Mouse (Mus musculus) E14TG2a.4 (cell line): ENCODE results near the gene Rab35.

ENCODE experiments used
- H3K27me3 ChIP-seq: 2 replicates; pipeline ENCODE4 v1.6.1; 2014; ENCODE audit warnings: low read length, control low read depth; ENCODE audit not compliant: insufficient read depth
- H3K36me3 ChIP-seq: 2 replicates; pipeline ENCODE4 v1.6.1; 2014; ENCODE audit warnings: low read length, control low read depth; ENCODE audit not compliant: insufficient read depth
- H3K4me1 ChIP-seq: replicated peaks from 2 replicates; pipeline ENCODE4 v1.6.1; 2014; ENCODE audit warnings: low read depth, low read length, control low read depth
- H3K4me3 ChIP-seq: replicated peaks from 2 replicates; pipeline ENCODE4 v1.5.1; 2014; ENCODE audit warnings: mild to moderate bottlenecking, low read length
- H3K9me3 ChIP-seq: 2 replicates; pipeline ENCODE4 v1.6.1; 2014; ENCODE audit warnings: low read length, control low read depth
- CTCF ChIP-seq: conservative IDR thresholded peaks from 2 replicates; pipeline ENCODE4 v1.5.1; 2014; ENCODE audit warnings: low read length
- NANOG ChIP-seq: IDR thresholded peaks from 2 replicates; pipeline ENCODE4 v1.6.1; 2014; ENCODE audit warnings: borderline replicate concordance, low read length, mixed read lengths
- POU5F1 ChIP-seq: IDR thresholded peaks from 2 replicates; pipeline ENCODE4 v1.6.1; 2014; ENCODE audit warnings: low read length, borderline replicate concordance

Rab35 gene

DNA sequence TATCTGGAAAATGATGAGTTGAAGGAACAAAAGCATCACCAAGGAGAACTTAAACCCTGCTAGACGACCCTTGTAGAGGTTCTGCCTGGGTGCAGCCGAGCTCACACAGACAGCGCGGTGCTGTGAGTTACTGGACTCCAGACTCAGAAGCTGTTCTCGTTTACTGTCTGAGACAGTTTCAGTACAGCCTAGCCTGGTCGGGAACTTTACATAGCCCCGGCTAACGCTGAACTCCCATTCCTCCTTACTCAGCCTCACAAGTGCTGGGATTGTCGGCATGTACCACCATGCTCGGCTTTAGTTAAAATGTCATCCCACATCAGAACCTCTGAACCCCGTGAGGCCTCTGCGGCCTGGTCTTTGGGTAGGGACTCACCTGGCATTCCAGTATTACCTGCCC lies 37.3 kb downstream of the Rab35 start:
- Histone ChIP-seq H3K4me3 (no peak overlapping the region), H3K4me1 (peaks cover 16% of the 10 kb centered on the region), H3K36me3 (peaks cover 44% of the 10 kb centered on the region), H3K27me3 (no peaks in the 10 kb centered on the region), H3K9me3 (no peaks in the 10 kb centered on the region)
- TF ChIP-seq POU5F1 = no peak
- no peak for TF ChIP-seq CTCF
- no peak for TF ChIP-seq NANOG

DNA sequence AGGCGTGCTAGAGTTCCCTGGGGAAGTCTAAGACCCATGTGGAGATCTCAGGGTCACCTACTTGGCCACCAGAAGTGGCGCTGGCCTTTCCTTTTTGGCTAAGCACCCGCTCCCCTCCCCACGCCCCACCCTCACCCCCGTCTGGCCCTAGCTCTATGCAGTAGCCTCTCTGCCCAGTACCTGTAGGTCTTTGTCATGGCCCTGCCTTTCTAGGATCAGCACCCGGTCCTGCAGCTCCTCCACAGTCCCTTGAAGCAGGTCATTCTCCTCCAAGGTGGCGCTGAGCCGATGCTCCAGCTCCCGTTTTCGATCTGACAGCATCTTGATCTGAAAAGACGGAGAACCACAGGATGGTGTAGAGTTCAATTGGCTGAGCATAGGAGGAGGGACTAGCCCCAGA lies 38.3 kb downstream of the Rab35 start:
- Histone ChIP-seq H3K36me3 (peaks cover 41% of the 10 kb centered on the region), H3K9me3 (no peaks in the 10 kb centered on the region)
- TF ChIP-seq CTCF (no peak), NANOG (no peak), POU5F1 (no peak)

DNA sequence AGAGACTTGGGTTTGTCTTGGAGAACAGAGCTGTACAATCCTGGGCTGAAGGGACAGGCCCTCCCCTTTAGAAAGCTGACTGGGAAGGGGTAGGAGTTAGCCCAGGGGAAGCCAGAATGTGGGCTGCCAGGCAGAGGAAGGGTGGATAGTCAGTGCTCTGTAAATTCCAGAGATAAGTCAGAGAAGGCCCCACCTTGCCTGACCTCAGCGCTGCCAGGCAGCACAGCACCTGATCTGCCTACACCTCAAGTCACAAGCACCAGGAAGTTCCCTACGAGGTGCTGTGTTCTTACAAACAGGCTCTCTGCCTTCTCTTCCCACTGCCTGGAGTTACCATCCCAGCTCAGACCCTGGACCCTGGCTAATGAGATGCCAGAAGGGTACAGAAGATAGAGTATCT lies 38.7 kb downstream of the Rab35 start:
- no peak overlapping the region for H3K4me3 ChIP-seq
- H3K4me1 ChIP-seq = peaks cover 16% of the 10 kb centered on the region
- H3K36me3 ChIP-seq = peaks cover 41% of the 10 kb centered on the region
- TF ChIP-seq NANOG (no peak), POU5F1 (no peak), CTCF (no peak)
- H3K9me3 ChIP-seq = no peaks in the 10 kb centered on the region
- no peaks in the 10 kb centered on the region for H3K27me3 ChIP-seq

More for the DNA sequence above, 38.3 kb downstream of the Rab35 start:
- Histone ChIP-seq H3K4me1 (peaks cover 16% of the 10 kb centered on the region), H3K4me3 (no peak overlapping the region), H3K27me3 (no peaks in the 10 kb centered on the region)

DNA sequence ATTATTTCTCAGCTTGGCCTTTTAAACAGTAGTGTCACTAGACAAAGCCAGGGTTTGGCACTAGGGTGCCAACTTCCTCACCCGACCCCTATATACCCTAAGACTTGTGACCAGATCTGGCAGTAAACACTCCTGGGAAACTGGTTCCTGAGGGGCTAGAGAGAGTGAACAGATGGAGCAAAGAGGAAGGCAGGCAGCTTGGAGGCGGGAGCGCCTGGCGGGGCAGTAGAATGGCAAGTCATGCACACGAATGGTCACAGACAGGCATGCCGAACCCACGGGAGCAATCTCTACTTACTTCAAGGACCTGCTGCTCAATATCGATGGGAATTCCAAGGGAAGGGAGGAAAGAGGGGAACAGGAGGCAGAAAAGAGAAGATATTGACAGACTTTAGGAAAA lies 40.1 kb downstream of the Rab35 start:
- Histone ChIP-seq H3K9me3 (no peaks in the 10 kb centered on the region), H3K36me3 (peaks cover 41% of the 10 kb centered on the region), H3K4me3 (no peak overlapping the region), H3K27me3 (no peaks in the 10 kb centered on the region), H3K4me1 (peaks cover 11% of the 10 kb centered on the region)
- TF ChIP-seq CTCF (no peak), POU5F1 (no peak), NANOG (no peak)

DNA sequence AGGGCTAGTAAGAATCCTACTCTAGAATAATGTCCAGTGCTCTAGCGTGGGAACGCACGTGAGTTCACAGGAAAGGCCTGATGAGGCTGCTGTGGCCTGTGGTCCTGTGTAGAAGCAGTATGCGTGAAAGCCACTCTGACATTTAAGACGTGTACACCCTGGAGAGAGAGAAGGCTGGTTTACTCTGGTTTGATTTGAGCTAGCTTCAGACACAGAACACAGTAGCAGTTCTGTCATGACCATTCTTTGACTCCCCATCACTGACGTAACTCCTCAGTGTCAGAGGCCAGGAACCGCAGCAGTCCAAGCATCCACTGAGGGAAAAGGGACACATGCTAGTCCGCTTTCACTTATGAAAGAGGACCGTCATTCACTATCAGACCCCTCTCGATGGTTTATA lies 53.4 kb downstream of the Rab35 start:
- H3K9me3 ChIP-seq = no peaks in the 10 kb centered on the region
- TF ChIP-seq POU5F1 (no peak), CTCF (no peak), NANOG (no peak)

DNA sequence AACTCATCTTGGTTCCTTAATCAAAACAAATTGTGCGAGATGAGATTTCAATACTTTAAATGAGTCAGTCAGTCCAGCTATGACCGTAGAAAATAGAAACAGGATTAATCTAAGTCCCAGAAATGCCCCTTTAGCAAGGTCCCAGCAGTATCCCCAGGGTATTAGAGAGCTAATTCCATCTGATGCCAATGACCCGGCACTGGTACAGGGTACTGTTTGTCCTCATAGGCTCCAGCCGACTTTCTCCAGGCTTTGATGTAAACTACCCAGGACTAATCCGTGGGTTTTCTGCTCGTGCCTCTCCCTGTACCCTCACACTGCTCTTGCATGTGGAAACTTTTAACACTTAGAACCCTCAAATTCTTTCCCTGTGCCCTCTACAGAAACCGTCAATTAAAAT lies 55.0 kb downstream of the Rab35 start:
- Histone ChIP-seq H3K9me3 (no peaks in the 10 kb centered on the region), H3K27me3 (no peaks in the 10 kb centered on the region), H3K36me3 (no peaks in the 10 kb centered on the region), H3K4me3 (no peak overlapping the region), H3K4me1 (no peaks in the 10 kb centered on the region)
- TF ChIP-seq CTCF (no peak), POU5F1 (no peak), NANOG (no peak)

More for the DNA sequence above, 53.4 kb downstream of the Rab35 start:
- H3K36me3 ChIP-seq = no peaks in the 10 kb centered on the region
- no peak overlapping the region for H3K4me3 ChIP-seq
- H3K27me3 ChIP-seq = no peaks in the 10 kb centered on the region
- H3K4me1 ChIP-seq = no peaks in the 10 kb centered on the region

DNA sequence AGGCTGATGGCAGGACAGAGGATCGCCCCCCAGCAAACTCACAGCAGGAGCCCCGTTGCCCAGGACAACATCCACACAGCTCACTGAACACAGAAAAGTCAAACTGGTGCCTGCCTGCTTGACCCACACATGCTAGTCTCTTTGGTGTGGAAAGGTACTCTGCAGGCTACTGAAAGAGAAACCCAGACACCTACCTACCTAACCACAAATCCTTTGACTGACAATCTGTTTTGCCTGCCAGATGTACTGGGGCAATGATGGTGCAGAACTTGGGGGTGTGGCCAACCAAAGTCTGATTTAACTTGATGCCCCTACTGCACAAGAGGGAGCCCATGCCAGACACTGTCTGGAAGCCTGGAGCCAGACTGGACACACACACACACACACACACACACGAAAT lies 61.6 kb downstream of the Rab35 start:
- no peak overlapping the region for H3K4me3 ChIP-seq
- H3K9me3 ChIP-seq = no peaks in the 10 kb centered on the region
- no peaks in the 10 kb centered on the region for H3K36me3 ChIP-seq
- peaks cover 56% of the 10 kb centered on the region for H3K4me1 ChIP-seq
- no peak for TF ChIP-seq POU5F1
- TF ChIP-seq CTCF = no peak
- TF ChIP-seq NANOG = no peak
- H3K27me3 ChIP-seq = no peaks in the 10 kb centered on the region

DNA sequence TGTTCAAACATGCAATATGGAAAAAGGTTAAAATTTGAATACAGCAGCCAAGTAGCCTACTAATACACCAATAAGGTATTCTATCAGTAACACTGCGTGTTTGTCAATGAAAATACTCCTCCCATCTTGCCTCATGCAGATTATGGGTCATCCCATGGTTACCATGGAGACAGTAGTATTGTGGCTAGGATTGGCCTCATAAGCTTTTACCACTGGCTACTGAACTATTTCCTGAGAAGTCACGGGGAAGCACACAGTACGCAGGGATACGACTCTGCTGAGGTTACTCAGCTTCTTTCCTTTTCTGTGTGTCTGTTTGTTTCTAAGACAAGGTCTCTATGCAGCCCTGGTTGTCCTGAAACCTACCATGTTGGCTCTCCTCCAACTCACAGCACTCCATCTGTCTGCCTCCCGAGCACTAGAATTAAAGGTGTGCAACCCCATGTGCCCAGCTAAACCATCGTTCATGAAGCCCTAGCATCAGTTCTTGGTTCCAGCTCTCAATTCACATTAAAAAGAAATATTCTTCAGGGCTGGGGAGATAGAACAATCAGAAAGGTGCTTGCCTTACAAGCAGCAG lies 63.6 kb downstream of the Rab35 start:
- Histone ChIP-seq H3K36me3 (no peaks in the 10 kb centered on the region), H3K4me3 (no peak overlapping the region), H3K9me3 (no peaks in the 10 kb centered on the region), H3K27me3 (no peaks in the 10 kb centered on the region), H3K4me1 (peaks cover 61% of the 10 kb centered on the region)
- no peak for TF ChIP-seq NANOG
- no peak for TF ChIP-seq POU5F1
- no peak for TF ChIP-seq CTCF

DNA sequence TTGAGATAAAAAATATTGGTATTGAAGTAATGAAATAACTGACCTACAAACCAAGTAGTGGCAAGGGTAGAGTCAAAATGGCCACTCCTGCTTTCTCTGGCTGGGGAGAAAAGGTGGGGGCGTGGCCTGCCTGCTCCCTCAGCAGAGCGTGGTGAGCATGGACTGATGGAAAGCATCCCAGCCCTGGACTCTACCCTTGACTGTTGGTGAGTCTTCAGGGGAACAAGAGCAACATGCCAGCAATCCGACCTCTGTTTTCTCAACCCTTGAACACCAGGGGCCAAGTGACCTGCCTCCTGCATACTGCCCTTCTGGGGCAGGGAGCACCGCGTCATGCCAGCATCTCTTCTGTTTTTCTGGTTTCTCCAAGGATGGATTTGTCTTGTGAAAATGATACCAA lies 65.1 kb downstream of the Rab35 start:
- TF ChIP-seq CTCF (no peak), POU5F1 (no peak), NANOG (no peak)
- Histone ChIP-seq H3K4me3 (no peak overlapping the region), H3K27me3 (no peaks in the 10 kb centered on the region), H3K36me3 (no peaks in the 10 kb centered on the region), H3K9me3 (no peaks in the 10 kb centered on the region), H3K4me1 (peaks cover 70% of the 10 kb centered on the region)
